Comparison of ENCODE assay signal across 8 mouse cellular contexts in the genomic region with DNA sequence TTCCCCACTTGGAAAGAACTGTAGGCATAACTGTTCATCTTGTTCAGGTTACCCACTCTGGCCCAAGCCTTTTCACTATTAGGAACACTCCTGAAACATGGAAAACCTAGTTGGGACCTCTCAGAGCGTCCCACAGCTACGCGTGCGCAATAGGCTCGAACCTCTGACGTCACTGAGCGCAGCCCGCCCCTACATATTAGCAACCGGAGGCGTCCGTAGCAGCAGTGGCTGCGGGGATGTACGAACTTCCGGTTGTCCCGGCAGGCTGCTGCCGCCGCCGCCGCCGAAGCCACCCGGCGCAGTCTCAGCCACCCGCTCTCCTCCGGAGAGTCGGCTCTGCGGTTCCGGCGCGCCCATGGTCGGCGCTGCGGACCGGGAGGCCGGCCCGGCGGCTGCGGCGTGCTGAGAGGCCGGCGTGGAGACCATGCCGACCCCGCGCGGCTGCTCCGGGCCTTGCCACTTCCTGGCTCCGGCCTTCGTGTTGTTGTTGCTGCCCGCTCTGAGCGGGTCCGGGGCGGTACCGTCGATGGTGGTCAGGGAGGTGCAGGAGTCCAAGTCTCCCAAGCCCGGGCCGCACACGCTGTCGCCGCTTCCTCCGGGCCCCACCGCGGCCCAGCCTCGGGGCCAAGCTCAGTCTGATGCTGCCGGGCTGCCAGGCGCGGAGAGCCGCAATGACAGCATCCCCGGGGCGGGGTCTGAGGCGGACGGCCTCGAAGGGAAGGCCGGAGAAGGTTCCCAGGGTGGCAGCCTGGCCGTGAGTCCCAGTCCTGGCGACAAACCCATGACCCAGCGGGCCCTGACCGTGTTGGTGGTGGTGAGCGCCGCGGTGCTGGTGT. TPM values are rescaled to one million over a fixed set of nuclear protein-coding genes. Genes with fewer than 3 reads are reported as not detected.
DNase-seq lines count a peak whose midpoint lies in the region; ATAC-seq and TF ChIP-seq lines count a peak whose summit lies in the region.

A gene (plus strand): TSS at position 231 of the 836 bp plus-strand sequence.

- H3K9me3 ChIP-seq in embryonic facial prominence, embryonic 15.5 days (replicated peaks) = no peaks in the 10 kb centered on the region
- no peaks in the 10 kb centered on the region for H3K9me3 ChIP-seq in limb, embryonic 14.5 days (ENCODE audit: control insufficient read depth, low read length)
- no peaks in the 10 kb centered on the region for H3K9me3 ChIP-seq in midbrain, postnatal 0 days (ENCODE audit: low read length)

- WGBS in bone marrow, adult 2 months = 1% methylated on average over 79 of the region's 79 CpGs
- under 1% methylated on average over 79 of the region's 79 CpGs for WGBS in embryonic facial prominence, embryonic 15.5 days
- 4% methylated on average over 47 of the region's 79 CpGs for WGBS in limb, embryonic 14.5 days
- WGBS in midbrain, postnatal 0 days = under 1% methylated on average over 66 of the region's 79 CpGs

- H3K36me3 ChIP-seq in embryonic facial prominence, embryonic 15.5 days = no peaks in the 10 kb centered on the region
- no peaks in the 10 kb centered on the region for H3K36me3 ChIP-seq in limb, embryonic 14.5 days (ENCODE audit: control insufficient read depth, insufficient read depth, low read length)
- no peaks in the 10 kb centered on the region for H3K36me3 ChIP-seq in midbrain, postnatal 0 days (ENCODE audit: insufficient read depth, low read length)

- peak within 1 kb of the TSS; percentile 82 for H3K9ac ChIP-seq in embryonic facial prominence, embryonic 15.5 days
- peak within 1 kb of the TSS; percentile 80 for H3K9ac ChIP-seq in limb, embryonic 14.5 days (ENCODE audit: low read depth, low read length, severe bottlenecking)
- peak within 1 kb of the TSS; percentile 96 for H3K9ac ChIP-seq in midbrain, postnatal 0 days (replicated peaks; ENCODE audit: low read length, poor library complexity, severe bottlenecking)

- peak within 1 kb of the TSS; percentile 71 for H3K4me3 ChIP-seq in bone marrow, adult 2 months (replicated peaks; ENCODE audit: control insufficient read depth, low read depth, low read length)
- peak within 1 kb of the TSS; percentile 94 for H3K4me3 ChIP-seq in embryonic facial prominence, embryonic 15.5 days (replicated peaks)
- peak within 1 kb of the TSS; percentile 65 for H3K4me3 ChIP-seq in limb, embryonic 14.5 days (replicated peaks; ENCODE audit: low read length)
- peak within 1 kb of the TSS; percentile 91 for H3K4me3 ChIP-seq in midbrain, postnatal 0 days (ENCODE audit: low read depth, low read length)

- DNase-seq in 3T3-L1 (ENCODE audit: low read depth, low spot score) = peak; percentile 94
- DNase-seq in heart, adult 8-10 months (ENCODE audit: low spot score) = peak; percentile 94
- peak; percentile 97 for DNase-seq in kidney, adult 9 months
- peak; percentile 96 for DNase-seq in limb, embryonic 14.5 days (ENCODE audit: low spot score)
- DNase-seq in midbrain, postnatal 0 days (ENCODE audit: low spot score) = peak; percentile 97
- DNase-seq in spleen, postnatal 14 days (ENCODE audit: low spot score in 2 of 2) = peak; percentile 77 to 84

- peak within 1 kb of the TSS; percentile 85 for H3K27ac ChIP-seq in bone marrow, adult 2 months (ENCODE audit: control insufficient read depth, insufficient read depth, low read depth, low read length, poor library complexity)
- peak within 1 kb of the TSS; percentile 84 for H3K27ac ChIP-seq in embryonic facial prominence, embryonic 15.5 days (replicated peaks)
- H3K27ac ChIP-seq in limb, embryonic 14.5 days (replicated peaks; ENCODE audit: low read depth, low read length) = peak within 1 kb of the TSS; percentile 74
- H3K27ac ChIP-seq in midbrain, postnatal 0 days (ENCODE audit: low read depth, low read length) = peak within 1 kb of the TSS; percentile 86

- TF ChIP-seq POLR2A in bone marrow, adult 2 months (IDR thresholded peaks at IDR 0.05; ENCODE audit: borderline replicate concordance, control insufficient read depth, low read depth, low read length) = peak; percentile 43; the same call in 1 of the 2 replicates
- peak; percentile 48; the same call in 1 of the 2 replicates for TF ChIP-seq POLR2A in limb, embryonic 14.5 days (IDR thresholded peaks at IDR 0.05; ENCODE audit: borderline replicate concordance, extremely low read depth, insufficient read depth, insufficient read length)

- H3K27me3 ChIP-seq in embryonic facial prominence, embryonic 15.5 days = no peaks in the 10 kb centered on the region
- H3K27me3 ChIP-seq in limb, embryonic 14.5 days (ENCODE audit: control insufficient read depth, insufficient read depth, low read length) = no peaks in the 10 kb centered on the region
- H3K27me3 ChIP-seq in midbrain, postnatal 0 days (ENCODE audit: insufficient read depth, low read length) = no peaks in the 10 kb centered on the region

- peak; percentile 98 for ATAC-seq in embryonic facial prominence, embryonic 15.5 days (ENCODE audit: insufficient number of reproducible peaks, low FRiP score, low TSS enrichment, low read depth)
- ATAC-seq in limb, embryonic 14.5 days (ENCODE audit: low FRiP score, low read depth) = peak; percentile 100
- peak; percentile 99 for ATAC-seq in midbrain, postnatal 0 days (ENCODE audit: low FRiP score)

- peak within 1 kb of the TSS; percentile 92 for H3K4me2 ChIP-seq in embryonic facial prominence, embryonic 15.5 days (replicated peaks)
- peak within 1 kb of the TSS; percentile 81 for H3K4me2 ChIP-seq in limb, embryonic 14.5 days (replicated peaks; ENCODE audit: low read depth, low read length, severe bottlenecking)
- peak within 1 kb of the TSS; percentile 97 for H3K4me2 ChIP-seq in midbrain, postnatal 0 days (ENCODE audit: low read depth, low read length, poor library complexity, severe bottlenecking)

- no peak for TF ChIP-seq CTCF in bone marrow, adult 2 months (IDR thresholded peaks at IDR 0.05; ENCODE audit: control insufficient read depth, insufficient read depth, low read length)
- TF ChIP-seq CTCF in midbrain, postnatal 0 days (IDR thresholded peaks at IDR 0.05) = no peak; the same call in 1 of the 2 replicates

- no peaks in the 10 kb centered on the region; the same call in 1 of the 2 replicates for H3K4me1 ChIP-seq in bone marrow, adult 2 months (ENCODE audit: control insufficient read depth, insufficient read depth, low read length)
- peaks cover 7% of the 10 kb centered on the region for H3K4me1 ChIP-seq in embryonic facial prominence, embryonic 15.5 days
- H3K4me1 ChIP-seq in limb, embryonic 14.5 days (ENCODE audit: control insufficient read depth, insufficient read depth, low read length) = peaks cover 5% of the 10 kb centered on the region; the same call in 1 of the 2 replicates
- H3K4me1 ChIP-seq in midbrain, postnatal 0 days (ENCODE audit: insufficient read depth, low read length) = peaks cover 8% of the 10 kb centered on the region; the same call in 1 of the 2 replicates

RNA-seq across cellular contexts. Expression of the gene that starts here (rescaled TPM):
- polyA plus RNA-seq in bone marrow, adult 2 months (2011; ENCODE audit: insufficient read depth, insufficient read length, low replicate concordance, missing spikeins) = 3.8 TPM in 2 replicates
- 29.9 and 32.0 TPM in 2 replicates for polyA plus RNA-seq in embryonic facial prominence, embryonic 15.5 days (2015; fragmentation: Nextera tagmentation; extraction: Ambion mirVana)
- 10 to 100 TPM; 25.2 to 30.6 (median 27.3) TPM for total RNA-seq in heart, adult 8-10 months (2022)
- 14.7 and 14.8 TPM in 2 replicates for polyA plus RNA-seq in limb, embryonic 14.5 days (2012; rRNA removed)
- 24.5 and 25.7 TPM in 2 replicates for polyA plus RNA-seq in limb, embryonic 14.5 days (2014; fragmentation: Nextera tagmentation; extraction: Ambion mirVana)
- total RNA-seq in midbrain, postnatal 0 days (2014; rRNA removed) = 17.9 and 23.0 TPM in 2 replicates
- polyA plus RNA-seq in midbrain, postnatal 0 days (2015; fragmentation: Nextera tagmentation; extraction: Ambion mirVana) = 23.6 and 26.2 TPM in 2 replicates

Comparison
In these comparisons a context has a peak if more than half of its experiments do, and no peak if none do; other contexts are left out.
1. Peak in every context shown above with its lines: DNase-seq, ATAC-seq, H3K4me3 ChIP-seq and H3K27ac ChIP-seq.